Mouse (Mus musculus) embryo, embryonic 9.5 days (tissue): Measurements from ENCODE around the gene Igfals.

ENCODE experiments used
- DNase-seq: peaks from one replicate; pipeline ENCODE4 v3.0.0-alpha.2; 2017; ENCODE audit errors: extremely low spot score

The Igfals gene

GRCm38 (mm10) chr17:24861785-24862184 is 4.0 kb upstream of the Igfals start:
- no peak for DNase-seq

GRCm38 (mm10) chr17:24867914-24868313 is 2.1 kb downstream of the Igfals start:
- DNase-seq: no peak

- DNase-seq: no peak
Observed at GRCm38 (mm10) chr17:24873695-24874404, 8.1 kb downstream of the Igfals start.

GRCm38 (mm10) chr17:24874405-24874745 is 8.6 kb downstream of the Igfals start:
- DNase-seq: no peak

GRCm38 (mm10) chr17:24874989-24875388 is 9.2 kb downstream of the Igfals start:
- DNase-seq: no peak

- no peak for DNase-seq
Observed at GRCm38 (mm10) chr17:24877336-24878116, 11.7 kb downstream of the Igfals start.

GRCm38 (mm10) chr17:24878117-24878397 is 12.3 kb downstream of the Igfals start:
- DNase-seq: no peak

GRCm38 (mm10) chr17:24878531-24878930 is 12.7 kb downstream of the Igfals start:
- no peak for DNase-seq

- no peak for DNase-seq
Observed at GRCm38 (mm10) chr17:24881738-24882440, 16.1 kb downstream of the Igfals start.

- DNase-seq: no peak
Observed at GRCm38 (mm10) chr17:24884391-24884790, 18.6 kb downstream of the Igfals start.

GRCm38 (mm10) chr17:24885356-24886133 is 19.7 kb downstream of the Igfals start:
- DNase-seq: no peak

- DNase-seq: peak; percentile 96
Observed at GRCm38 (mm10) chr17:24886134-24886931, 20.5 kb downstream of the Igfals start, which contains the start of the genes Nubp2 and Spsb3. Gene Nubp2 (minus strand): TSS chr17:24886349. Gene Spsb3 (plus strand): TSS chr17:24886643.

GRCm38 (mm10) chr17:24886932-24887271 is 21.1 kb downstream of the Igfals start:
- DNase-seq: no peak

GRCm38 (mm10) chr17:24887291-24888080 is 21.7 kb downstream of the Igfals start:
- no peak for DNase-seq

GRCm38 (mm10) chr17:24888862-24889261 is 23.1 kb downstream of the Igfals start:
- DNase-seq: no peak

- DNase-seq: no peak
Observed at GRCm38 (mm10) chr17:24890151-24891092, 24.6 kb downstream of the Igfals start.

GRCm38 (mm10) chr17:24891321-24891720 is 25.5 kb downstream of the Igfals start:
- no peak for DNase-seq

GRCm38 (mm10) chr17:24892785-24893184 is 27.0 kb downstream of the Igfals start:
- no peak for DNase-seq

GRCm38 (mm10) chr17:24893276-24893675 is 27.5 kb downstream of the Igfals start:
- no peak for DNase-seq
